Mouse (Mus musculus) lung, adult 2 months (tissue): ENCODE results near the gene Casd1.

Source experiments
- CTCF ChIP-seq: fragments of 200-500 bp; IDR thresholded peaks from 2 replicates; pipeline ENCODE4 v1.5.1; 2011; ENCODE audit warnings: mild to moderate bottlenecking, low read length, control low read depth; ENCODE audit not compliant: insufficient read depth
- POLR2A ChIP-seq: fragments of 200-500 bp; IDR thresholded peaks from 2 replicates; pipeline ENCODE4 v1.6.1; 2011; ENCODE audit warnings: low read depth, mild to moderate bottlenecking, control low read depth, low read length, borderline replicate concordance; ENCODE audit errors: extremely low read depth

- TF ChIP-seq CTCF (no peak), POLR2A (no peak)
These were observed 22.3 kb upstream of the Casd1 start for GRCm38 (mm10) chr6:4578343-4578742.
